Mouse (Mus musculus): Measurements from ENCODE around the gene Olfr251. TPM values are rescaled to one million over a fixed set of nuclear protein-coding genes. Genes with fewer than 3 reads are reported as not detected.

The Olfr251 gene
- polyA plus RNA-seq, 1 experiment from 2014 or later, result not detected

Other genes starting within 250 kb of the Olfr251 start
- not detected in 2 replicates for gene Olfr890, start 234.6 kb upstream of the Olfr251 start, polyA plus RNA-seq (2015; fragmentation: Nextera tagmentation; extraction: Ambion mirVana)
- gene Olfr891, start 196.3 kb upstream of the Olfr251 start, polyA plus RNA-seq (2015; fragmentation: Nextera tagmentation; extraction: Ambion mirVana), result not detected in 2 replicates
- not detected in 2 replicates for gene Olfr893, start 168.7 kb upstream of the Olfr251 start, polyA plus RNA-seq (2015; fragmentation: Nextera tagmentation; extraction: Ambion mirVana)
- gene Olfr894, start 159.0 kb upstream of the Olfr251 start, polyA plus RNA-seq (2015; fragmentation: Nextera tagmentation; extraction: Ambion mirVana), result not detected in 2 replicates
- gene Olfr143, start 124.3 kb upstream of the Olfr251 start, polyA plus RNA-seq (2015; fragmentation: Nextera tagmentation; extraction: Ambion mirVana), result not detected in 2 replicates
- not detected in 2 replicates for gene Olfr895, start 109.2 kb upstream of the Olfr251 start, polyA plus RNA-seq (2015; fragmentation: Nextera tagmentation; extraction: Ambion mirVana)
- not detected in 2 replicates for gene Olfr896-ps1, start 86.0 kb upstream of the Olfr251 start, polyA plus RNA-seq (2015; fragmentation: Nextera tagmentation; extraction: Ambion mirVana)
- gene Olfr25, start 48.0 kb upstream of the Olfr251 start, polyA plus RNA-seq (2015; fragmentation: Nextera tagmentation; extraction: Ambion mirVana), result not detected in 2 replicates
- gene Olfr898, start 28.7 kb upstream of the Olfr251 start, polyA plus RNA-seq (2015; fragmentation: Nextera tagmentation; extraction: Ambion mirVana), result not detected in 2 replicates
- not detected in 2 replicates for gene Olfr250, start 10.2 kb upstream of the Olfr251 start, polyA plus RNA-seq (2015; fragmentation: Nextera tagmentation; extraction: Ambion mirVana)
- gene Olfr147, start 24.6 kb downstream of the Olfr251 start, polyA plus RNA-seq (2015; fragmentation: Nextera tagmentation; extraction: Ambion mirVana), result not detected in 2 replicates
- gene Olfr901, start 52.4 kb downstream of the Olfr251 start, polyA plus RNA-seq (2015; fragmentation: Nextera tagmentation; extraction: Ambion mirVana), result not detected in 2 replicates
- not detected in 2 replicates for gene Olfr902, start 70.6 kb downstream of the Olfr251 start, polyA plus RNA-seq (2015; fragmentation: Nextera tagmentation; extraction: Ambion mirVana)
- not detected in 2 replicates for gene Olfr904, start 86.1 kb downstream of the Olfr251 start, polyA plus RNA-seq (2015; fragmentation: Nextera tagmentation; extraction: Ambion mirVana)
- gene Olfr905, start 94.0 kb downstream of the Olfr251 start, polyA plus RNA-seq (2015; fragmentation: Nextera tagmentation; extraction: Ambion mirVana), result not detected in 2 replicates
- not detected in 2 replicates for gene Olfr906, start 110.0 kb downstream of the Olfr251 start, polyA plus RNA-seq (2015; fragmentation: Nextera tagmentation; extraction: Ambion mirVana)
- not detected in 2 replicates for gene Olfr907, start 118.7 kb downstream of the Olfr251 start, polyA plus RNA-seq (2015; fragmentation: Nextera tagmentation; extraction: Ambion mirVana)
- gene Olfr911-ps1, start 144.5 kb downstream of the Olfr251 start, polyA plus RNA-seq (2015; fragmentation: Nextera tagmentation; extraction: Ambion mirVana), result not detected in 2 replicates
- gene Olfr910, start 160.8 kb downstream of the Olfr251 start, polyA plus RNA-seq (2015; fragmentation: Nextera tagmentation; extraction: Ambion mirVana), result not detected in 2 replicates
- gene Olfr912, start 203.1 kb downstream of the Olfr251 start, polyA plus RNA-seq (2015; fragmentation: Nextera tagmentation; extraction: Ambion mirVana), result not detected in 2 replicates
- not detected in 2 replicates for gene Olfr913, start 215.7 kb downstream of the Olfr251 start, polyA plus RNA-seq (2015; fragmentation: Nextera tagmentation; extraction: Ambion mirVana)
- gene Olfr914, start 228.0 kb downstream of the Olfr251 start, polyA plus RNA-seq (2015; fragmentation: Nextera tagmentation; extraction: Ambion mirVana), result not detected in 2 replicates